In the genomic region with DNA sequence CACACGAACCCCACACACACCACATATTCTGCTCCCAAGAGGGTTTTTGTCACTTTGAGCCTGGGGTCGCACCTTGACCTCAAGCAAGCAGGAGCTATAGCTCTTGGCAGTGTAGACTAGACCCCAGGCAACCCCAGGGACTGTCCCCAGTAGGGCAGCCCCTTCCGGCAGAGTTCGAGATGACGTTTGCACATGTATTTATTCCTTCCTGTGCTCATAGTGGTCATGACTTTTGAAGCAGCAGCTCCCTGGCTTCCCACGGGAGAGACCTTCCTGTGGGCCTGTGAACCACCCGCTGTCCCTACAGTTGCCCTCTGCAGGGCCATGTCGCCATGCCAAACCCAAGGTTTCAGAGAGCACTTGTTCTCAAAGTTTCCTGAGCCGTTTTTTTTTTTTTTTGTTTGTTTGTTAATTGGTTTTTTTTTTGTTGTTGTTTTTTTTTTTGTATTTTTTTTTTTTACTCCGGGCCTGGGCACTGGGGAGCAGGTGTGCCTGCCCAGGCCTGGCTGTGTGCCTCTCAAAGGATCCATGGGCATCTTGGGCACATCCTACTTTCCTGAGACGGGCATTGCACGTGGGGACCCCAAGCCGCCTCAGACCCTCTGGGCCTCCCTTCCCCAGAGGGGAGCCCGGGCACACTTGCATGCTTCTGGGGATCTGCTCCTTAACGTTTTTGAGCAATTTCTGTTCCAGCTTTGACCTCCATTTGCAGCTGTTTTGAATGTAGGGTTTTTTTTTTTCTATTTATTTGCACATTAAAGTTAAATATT, we compare ENCODE assay signal across 18 mouse cellular contexts. TPM values are rescaled to one million over a fixed set of nuclear protein-coding genes. Genes with fewer than 3 reads are reported as not detected.
DNase-seq lines count a peak whose midpoint lies in the region; ATAC-seq and TF ChIP-seq lines count a peak whose summit lies in the region.
"Had no signal": no experiment of that assay in that cellular context is flagged by ENCODE, and none has a peak within 500 bp of the region (broad histone marks: within the 10 kb centered on the region; RNA-seq: fewer than 3 reads in every experiment).

No protein-coding gene starts in this region.

- no peak for TF ChIP-seq EP300 in liver, postnatal 0 days (IDR thresholded peaks at IDR 0.05; ENCODE audit: low read depth)

- no peak overlapping the region for H3K4me3 ChIP-seq in liver, postnatal 0 days (ENCODE audit: low read depth, low read length)
- no peak overlapping the region for H3K4me3 ChIP-seq in liver, embryonic 11.5 days (ENCODE audit: low read depth, low read length)
- no peak overlapping the region for H3K4me3 ChIP-seq in limb, embryonic 11.5 days (ENCODE audit: low read depth, low read length)
- H3K4me3 ChIP-seq: liver, embryonic 13.5 days had no signal

- no peaks in the 10 kb centered on the region for H3K4me1 ChIP-seq in liver, postnatal 0 days (ENCODE audit: insufficient read depth)
- peaks cover 2% of the 10 kb centered on the region for H3K4me1 ChIP-seq in liver, embryonic 11.5 days (replicated peaks; ENCODE audit: control insufficient read depth, insufficient read depth, low read length)
- H3K4me1 ChIP-seq in limb, embryonic 11.5 days (ENCODE audit: control insufficient read depth, insufficient read depth, low read length) = no peaks in the 10 kb centered on the region
- H3K4me1 ChIP-seq: liver, embryonic 13.5 days had no signal

- H3K27ac ChIP-seq in liver, postnatal 0 days (ENCODE audit: low read depth) = no peak overlapping the region
- no peak overlapping the region for H3K27ac ChIP-seq in liver, embryonic 11.5 days (ENCODE audit: low read depth, low read length)
- no peak overlapping the region for H3K27ac ChIP-seq in limb, embryonic 11.5 days (replicated peaks; ENCODE audit: low read depth, low read length)
- H3K27ac ChIP-seq: liver, embryonic 13.5 days; macrophage had no signal

- no peak overlapping the region for H3K9ac ChIP-seq in liver, postnatal 0 days (replicated peaks)
- H3K9ac ChIP-seq in liver, embryonic 11.5 days (ENCODE audit: low read depth, low read length) = no peak overlapping the region
- no peak overlapping the region for H3K9ac ChIP-seq in limb, embryonic 11.5 days (ENCODE audit: low read length)
- H3K9ac ChIP-seq: liver, embryonic 13.5 days had no signal

- intact Hi-C loops in left cerebral cortex, postnatal 4 days (cut with DNase I) = no loop called here

- 80% methylated on average over 15 of the region's 15 CpGs for WGBS in liver, postnatal 0 days (ENCODE audit: insufficient replicate concordance)
- WGBS in liver, embryonic 11.5 days = 91% methylated on average over 15 of the region's 15 CpGs
- 95% methylated on average over 15 of the region's 15 CpGs for WGBS in limb, embryonic 11.5 days

- H3K4me2 ChIP-seq in liver, postnatal 0 days (ENCODE audit: low read depth, low read length) = no peak overlapping the region
- no peak overlapping the region for H3K4me2 ChIP-seq in liver, embryonic 11.5 days
- no peak overlapping the region for H3K4me2 ChIP-seq in limb, embryonic 11.5 days (ENCODE audit: low read depth, severe bottlenecking)
- H3K4me2 ChIP-seq: liver, embryonic 13.5 days had no signal

- DNase-seq in frontal cortex, postnatal 14 days (ENCODE audit: low spot score in 2 of 2) = peak; percentile 2 to 3
- DNase-seq in liver, postnatal 0 days = peak; percentile 9
- DNase-seq in liver, embryonic 11.5 days (ENCODE audit: low spot score) = no peak
- peak; percentile 3 for DNase-seq in thymus, postnatal 14 days
- DNase-seq in thymus, postnatal 25 days = no peak
- peak; percentile 18 for DNase-seq in limb, embryonic 11.5 days (ENCODE audit: low spot score)
- DNase-seq in left cerebral cortex, postnatal 4 days = no peak
- DNase-seq: adrenal gland, adult 8-10 months; cerebellum, postnatal 10 days; gastrocnemius, postnatal 36 days; heart, postnatal 10 days; liver, embryonic 13.5 days; retina, postnatal 1 day had no signal

- no peak for TF ChIP-seq CTCF in liver, postnatal 0 days (IDR thresholded peaks at IDR 0.05; ENCODE audit: low read depth)

- H3K9me3 ChIP-seq in liver, postnatal 0 days (ENCODE audit: low read length) = no peaks in the 10 kb centered on the region
- no peaks in the 10 kb centered on the region for H3K9me3 ChIP-seq in liver, embryonic 11.5 days (ENCODE audit: control insufficient read depth, low read length)
- no peaks in the 10 kb centered on the region for H3K9me3 ChIP-seq in limb, embryonic 11.5 days (ENCODE audit: control insufficient read depth, low read length)
- H3K9me3 ChIP-seq: liver, embryonic 13.5 days had no signal

- ATAC-seq in frontal cortex, adult (ENCODE audit: low TSS enrichment) = no peak
- ATAC-seq in liver, postnatal 0 days = no peak
- ATAC-seq in liver, embryonic 11.5 days (replicated peaks; ENCODE audit: low FRiP score) = no peak
- ATAC-seq in limb, embryonic 11.5 days (ENCODE audit: insufficient number of reproducible peaks, low FRiP score, low TSS enrichment, low read depth) = no peak
- ATAC-seq: forebrain, embryonic 14.5 days; midbrain, embryonic 16.5 days; Patski had no signal

- peaks cover 34% of the 10 kb centered on the region for H3K36me3 ChIP-seq in liver, postnatal 0 days (replicated peaks; ENCODE audit: insufficient read depth, low read length)
- peaks cover 27% of the 10 kb centered on the region for H3K36me3 ChIP-seq in liver, embryonic 11.5 days (ENCODE audit: control insufficient read depth, insufficient read depth, low read length)
- peaks cover 24% of the 10 kb centered on the region for H3K36me3 ChIP-seq in limb, embryonic 11.5 days (ENCODE audit: control insufficient read depth, insufficient read depth, low read length)

- no peaks in the 10 kb centered on the region for H3K27me3 ChIP-seq in liver, postnatal 0 days (ENCODE audit: insufficient read depth, low read length)
- H3K27me3 ChIP-seq in liver, embryonic 11.5 days (replicated peaks; ENCODE audit: control insufficient read depth, insufficient read depth, low read length) = no peaks in the 10 kb centered on the region
- no peaks in the 10 kb centered on the region for H3K27me3 ChIP-seq in limb, embryonic 11.5 days (ENCODE audit: control insufficient read depth, insufficient read depth, low read length)
- H3K27me3 ChIP-seq: liver, embryonic 13.5 days; Patski had no signal

RNA-seq across cellular contexts. Expression of a gene that starts 4.1 kb away (rescaled TPM):
- 2.6 and 3.3 TPM in 2 replicates for polyA plus RNA-seq in liver, postnatal 0 days (2015; fragmentation: Nextera tagmentation; extraction: Ambion mirVana)
- polyA plus RNA-seq in liver, embryonic 11.5 days (2014; fragmentation: Nextera tagmentation; extraction: Ambion mirVana) = 8.5 and 8.6 TPM in 2 replicates
- 1.1 and 1.7 TPM in 2 replicates for polyA plus RNA-seq in limb, embryonic 11.5 days (2014; fragmentation: Nextera tagmentation; extraction: Ambion mirVana)
- under 1 TPM in 1 of 2 experiments, not detected in 1; 0.28 TPM for total RNA-seq in left cerebral cortex, postnatal 4 days (2021)
- polyA plus RNA-seq: macrophage had no signal

RNA-seq across cellular contexts. Expression of a gene that starts 34.5 kb away (rescaled TPM):
- polyA plus RNA-seq in liver, postnatal 0 days (2015; fragmentation: Nextera tagmentation; extraction: Ambion mirVana) = 81.1 and 87.7 TPM in 2 replicates
- 110 TPM in 2 replicates for polyA plus RNA-seq in liver, embryonic 11.5 days (2014; fragmentation: Nextera tagmentation; extraction: Ambion mirVana)
- polyA plus RNA-seq in limb, embryonic 11.5 days (2014; fragmentation: Nextera tagmentation; extraction: Ambion mirVana) = 152 and 155 TPM in 2 replicates
- 100 to 1,000 TPM; 207 to 223 TPM for total RNA-seq in left cerebral cortex, postnatal 4 days (2021)

Comparison
In these comparisons a context has a peak if more than half of its experiments do, and no peak if none do; other contexts are left out.
1. DNase-seq: peak in frontal cortex, postnatal 14 days (2 of 2), liver, postnatal 0 days (single experiment), thymus, postnatal 14 days (single experiment) and limb, embryonic 11.5 days (single experiment); none in liver, embryonic 11.5 days (single experiment), thymus, postnatal 25 days (single experiment) and left cerebral cortex, postnatal 4 days (single experiment).